Mouse (Mus musculus): ENCODE data around the gene Sfmbt1.

- TF ChIP-seq CEBPB (IDR thresholded peaks at IDR 0.05; ENCODE audit: insufficient read depth, poor library complexity, severe bottlenecking): no peak
- TF ChIP-seq TCF12 (IDR thresholded peaks at IDR 0.05; ENCODE audit: insufficient read depth, poor library complexity, severe bottlenecking): no peak
- TF ChIP-seq POLR2A (IDR thresholded peaks at IDR 0.05; ENCODE audit: insufficient read length, low read depth): no peak
- TF ChIP-seq USF1 (IDR thresholded peaks at IDR 0.05; ENCODE audit: low read depth): no peak
- no peak for TF ChIP-seq POLR2AphosphoS2 (IDR thresholded peaks at IDR 0.05; ENCODE audit: insufficient read length, low read depth)
- no peak for TF ChIP-seq E2F4 (IDR thresholded peaks at IDR 0.05; ENCODE audit: insufficient read depth)
Observed at GRCm38 (mm10) chr14:30862368-30862767, 147.7 kb downstream of the Sfmbt1 start.

Data from myocyte (in vitro differentiated cells).